Mouse (Mus musculus) fibroblast of lung, adult 2 months (primary cell): Measurements from ENCODE around the gene Suclg2.

Source experiments
- DNase-seq: peaks from one replicate; pipeline ENCODE4 v3.0.0-alpha.2; 2011; ENCODE audit warnings: low read depth

The Suclg2 gene

DNA sequence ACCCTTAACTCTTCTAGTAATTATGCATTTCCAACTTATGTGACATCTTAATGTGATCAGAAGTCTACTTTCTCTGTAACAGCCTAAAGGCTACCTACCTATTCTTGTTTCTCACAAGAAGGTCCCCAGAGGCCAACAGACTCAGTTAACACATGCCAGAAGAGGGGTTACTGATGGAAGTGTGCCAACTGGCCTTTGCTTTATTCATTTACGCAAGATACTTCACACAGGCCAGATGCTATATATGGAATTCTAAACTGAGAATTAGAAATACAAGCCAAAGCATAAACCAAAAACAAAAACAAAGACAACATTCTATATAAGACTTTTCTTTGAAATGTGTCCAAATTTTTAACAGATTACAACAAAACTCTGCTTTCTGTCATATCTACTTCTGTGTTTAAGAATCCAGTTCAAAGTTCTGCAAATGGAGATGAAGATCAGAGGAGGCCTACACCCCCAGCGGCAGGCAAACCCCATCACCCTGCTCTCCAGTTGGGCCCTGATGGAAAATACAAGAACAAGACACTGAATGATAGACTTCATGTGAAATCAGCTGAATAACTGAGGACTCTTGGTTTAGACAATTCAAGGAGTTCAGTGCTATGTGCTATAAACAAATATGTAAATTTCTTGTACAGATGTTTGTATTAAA lies 155.1 kb downstream of the Suclg2 start:
- no peak for DNase-seq

- no peak for DNase-seq
These were observed 162.3 kb downstream of the Suclg2 start for GRCm38 (mm10) chr6:95556320-95556719.

DNA sequence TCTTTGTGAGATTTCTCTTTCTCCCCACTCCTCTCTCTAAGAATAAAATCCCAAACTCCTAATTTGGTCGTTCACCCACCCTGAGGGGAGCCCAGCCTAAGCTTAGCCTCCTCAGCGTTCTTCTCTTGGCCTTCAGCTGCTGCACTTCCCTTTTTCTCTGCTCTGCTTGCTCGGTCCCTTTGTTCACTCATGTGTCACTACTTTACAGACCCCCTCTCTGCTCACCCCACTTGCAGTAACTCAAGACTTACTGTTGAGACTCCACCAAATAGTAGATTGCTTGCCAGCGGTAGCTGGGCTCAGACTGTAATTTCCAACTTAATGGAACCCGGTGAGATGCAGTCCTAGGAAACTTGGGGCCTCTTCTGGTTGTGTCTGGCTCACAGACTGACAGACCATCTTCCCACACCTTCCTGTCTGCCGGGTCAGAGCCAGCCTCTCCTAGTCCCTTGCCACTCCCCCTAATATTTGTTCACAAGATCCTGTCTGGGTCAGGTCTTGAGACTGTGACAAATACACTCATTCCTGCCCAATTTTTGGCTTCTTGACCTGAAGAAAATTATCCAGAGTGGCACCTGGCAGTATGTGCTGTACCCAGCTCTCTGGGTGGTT lies 166.2 kb downstream of the Suclg2 start:
- DNase-seq, result no peak

DNA sequence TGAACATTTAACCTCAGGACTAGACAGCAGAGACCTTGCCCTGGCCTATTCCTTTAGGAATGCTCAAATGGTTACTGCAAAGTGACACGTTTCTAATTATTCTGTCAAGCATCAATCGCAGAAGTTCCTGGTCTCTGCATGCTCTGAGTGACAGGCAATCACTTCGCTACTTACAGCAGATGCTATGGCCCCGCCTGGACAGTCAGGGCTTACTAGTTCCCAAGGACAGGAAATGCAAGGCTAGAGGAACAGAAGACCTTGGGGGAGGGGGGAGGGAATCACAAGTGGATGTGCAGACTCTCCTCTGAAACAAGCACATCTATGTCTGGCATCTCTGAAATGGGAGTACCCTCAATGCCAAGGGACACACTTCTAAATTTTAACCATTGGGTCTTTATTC lies 167.6 kb downstream of the Suclg2 start:
- no peak for DNase-seq

DNA sequence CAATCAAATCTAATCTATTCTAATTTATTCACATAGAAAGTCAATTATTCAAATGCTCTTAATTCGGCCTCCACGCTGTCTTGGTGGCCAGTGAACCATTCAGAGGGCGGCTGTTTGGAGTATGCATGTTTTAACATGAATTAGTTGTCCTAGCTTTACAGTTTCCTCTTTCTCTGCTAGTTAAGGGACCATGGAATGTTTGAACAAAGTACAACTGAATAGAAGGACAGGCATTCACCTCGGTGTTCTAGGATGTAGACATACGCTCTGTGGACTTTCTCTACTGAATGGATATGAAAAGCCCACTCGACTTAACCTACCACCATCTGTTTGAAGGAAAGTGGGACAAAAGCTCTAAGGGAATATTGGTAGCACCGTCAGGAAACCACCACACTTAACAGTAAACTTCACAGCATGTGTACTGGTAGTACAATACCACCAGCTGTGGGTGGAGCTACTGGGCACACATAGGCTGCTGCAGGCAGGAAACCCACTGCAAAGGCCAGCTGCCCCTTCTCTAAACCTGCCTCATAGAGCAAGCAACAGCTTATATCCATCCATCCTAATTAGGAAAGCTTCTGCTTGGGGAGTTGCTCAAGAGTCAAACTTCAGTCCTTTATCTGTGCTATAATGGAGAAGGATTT lies 172.3 kb downstream of the Suclg2 start:
- DNase-seq, result no peak

DNA sequence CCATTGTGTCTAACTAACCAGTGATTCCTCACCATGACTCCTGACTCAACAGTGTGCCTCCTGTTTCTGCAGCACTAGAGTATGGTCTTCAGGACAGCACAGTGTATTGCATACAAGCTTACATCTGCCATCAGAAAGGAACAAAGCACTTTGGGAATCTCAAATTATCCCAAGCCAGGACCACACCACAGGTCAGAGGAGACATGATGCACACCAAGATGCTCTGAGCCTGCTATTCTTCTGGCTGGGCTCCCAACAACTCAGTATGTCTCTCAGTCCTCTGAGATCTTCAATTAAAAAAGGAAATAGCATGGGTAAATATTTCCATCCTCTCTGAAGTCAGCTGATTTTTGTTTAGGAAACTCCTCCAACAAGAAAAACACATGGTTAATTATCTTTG lies 172.9 kb downstream of the Suclg2 start:
- no peak for DNase-seq

- no peak for DNase-seq
These were observed 173.3 kb downstream of the Suclg2 start for GRCm38 (mm10) chr6:95545296-95545695.

DNA sequence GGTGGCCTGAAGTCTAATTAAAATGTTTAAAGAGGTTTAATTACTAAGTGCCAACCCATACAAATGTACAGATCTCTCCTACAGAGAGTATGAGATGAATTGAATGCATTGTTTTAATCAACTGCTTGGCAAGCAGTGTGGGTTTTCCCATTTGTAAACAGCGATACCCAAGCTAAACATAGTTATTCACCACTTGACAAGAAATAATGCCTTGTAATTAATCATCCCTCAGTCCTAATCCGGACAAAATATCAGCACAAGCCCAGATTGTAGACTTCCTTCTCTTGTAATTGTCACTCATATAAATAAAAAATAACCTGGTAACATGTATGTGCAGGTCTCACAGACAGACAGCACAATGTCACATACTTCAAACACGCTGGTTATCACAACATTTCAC lies 183.4 kb downstream of the Suclg2 start:
- no peak for DNase-seq

- DNase-seq, result no peak
These were observed 198.8 kb downstream of the Suclg2 start for GRCm38 (mm10) chr6:95519846-95520245.

DNA sequence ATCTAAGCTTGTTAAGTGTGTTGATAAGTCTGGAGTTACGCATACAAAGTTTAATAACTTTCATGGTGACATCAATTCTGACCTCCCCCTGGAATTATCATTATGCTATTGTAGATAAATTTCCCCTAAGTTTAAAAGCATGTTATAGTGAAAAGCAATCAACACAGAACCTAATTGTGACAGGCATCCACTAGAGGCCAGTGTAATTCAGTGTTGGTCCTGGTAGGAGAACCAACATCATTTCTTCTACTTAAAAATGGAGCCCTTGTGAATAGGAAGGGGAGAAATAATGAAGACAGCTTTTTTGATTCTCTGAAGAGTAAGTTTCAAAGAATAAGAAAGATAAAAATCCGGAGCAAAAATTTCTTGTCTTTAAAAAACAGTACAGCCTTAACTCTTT lies 200.2 kb downstream of the Suclg2 start:
- DNase-seq, result no peak

DNA sequence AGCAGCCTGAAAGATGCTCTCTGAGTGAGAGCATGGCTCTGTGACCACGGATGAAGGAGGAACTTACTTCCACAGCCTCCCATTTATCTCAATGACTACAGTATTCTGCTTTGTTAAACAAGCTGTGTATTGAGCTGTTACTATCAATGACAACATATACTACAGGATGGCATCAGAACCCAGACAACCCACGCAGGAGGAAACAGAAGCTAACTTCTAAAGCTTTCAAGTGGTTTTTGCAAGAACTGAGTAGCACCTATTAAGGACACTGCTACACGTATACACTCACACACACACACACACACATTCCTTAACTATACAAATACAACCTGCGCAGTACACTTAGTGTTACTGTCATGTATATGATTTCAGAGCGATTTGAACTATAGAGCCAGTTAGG lies 202.9 kb downstream of the Suclg2 start:
- DNase-seq, result no peak

DNA sequence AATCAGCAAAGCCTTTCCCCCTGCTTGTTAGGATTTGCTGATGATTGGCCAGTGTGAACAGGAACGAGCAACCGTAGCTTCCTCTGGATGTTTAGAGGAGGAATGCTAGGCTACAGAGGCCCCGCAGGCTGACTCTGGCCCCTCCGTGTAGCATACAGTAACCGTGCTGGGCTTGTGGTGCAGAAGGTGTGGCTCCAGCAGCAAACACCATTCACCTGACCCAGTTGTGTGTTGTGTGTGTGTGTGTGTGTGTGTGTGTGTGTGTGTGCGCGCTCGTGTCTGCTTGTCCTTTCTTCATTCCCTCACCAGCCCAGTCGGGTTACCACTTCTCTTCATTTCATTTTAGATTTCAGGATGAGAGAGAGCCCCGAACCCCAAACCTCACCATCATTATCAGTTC lies 203.9 kb downstream of the Suclg2 start:
- no peak for DNase-seq

GRCm38 (mm10) chr6:95511689-95512088 lies 206.9 kb downstream of the Suclg2 start:
- DNase-seq, result peak; percentile 16

DNA sequence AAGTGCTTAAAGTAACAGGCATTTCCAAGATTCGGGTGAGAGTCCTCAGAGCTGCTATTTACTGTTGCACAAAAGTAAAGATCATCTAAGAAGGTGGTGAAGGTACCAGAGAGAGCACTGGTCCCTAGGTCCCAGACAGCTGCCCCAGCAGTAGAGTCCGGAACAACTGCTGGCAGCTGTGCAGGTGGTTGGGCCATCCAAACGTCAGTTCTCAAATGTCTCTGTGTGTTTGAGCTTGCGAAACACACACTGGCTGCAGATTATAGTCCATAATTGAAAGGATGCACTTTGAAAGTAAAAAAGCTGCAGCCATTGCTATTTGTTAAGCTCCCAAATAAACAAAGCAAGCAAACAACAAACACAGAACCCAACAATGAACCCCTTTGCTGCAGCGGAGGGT lies 217.8 kb downstream of the Suclg2 start:
- DNase-seq, result no peak

- DNase-seq, result no peak
These were observed 219.0 kb downstream of the Suclg2 start for GRCm38 (mm10) chr6:95499639-95500038.

DNA sequence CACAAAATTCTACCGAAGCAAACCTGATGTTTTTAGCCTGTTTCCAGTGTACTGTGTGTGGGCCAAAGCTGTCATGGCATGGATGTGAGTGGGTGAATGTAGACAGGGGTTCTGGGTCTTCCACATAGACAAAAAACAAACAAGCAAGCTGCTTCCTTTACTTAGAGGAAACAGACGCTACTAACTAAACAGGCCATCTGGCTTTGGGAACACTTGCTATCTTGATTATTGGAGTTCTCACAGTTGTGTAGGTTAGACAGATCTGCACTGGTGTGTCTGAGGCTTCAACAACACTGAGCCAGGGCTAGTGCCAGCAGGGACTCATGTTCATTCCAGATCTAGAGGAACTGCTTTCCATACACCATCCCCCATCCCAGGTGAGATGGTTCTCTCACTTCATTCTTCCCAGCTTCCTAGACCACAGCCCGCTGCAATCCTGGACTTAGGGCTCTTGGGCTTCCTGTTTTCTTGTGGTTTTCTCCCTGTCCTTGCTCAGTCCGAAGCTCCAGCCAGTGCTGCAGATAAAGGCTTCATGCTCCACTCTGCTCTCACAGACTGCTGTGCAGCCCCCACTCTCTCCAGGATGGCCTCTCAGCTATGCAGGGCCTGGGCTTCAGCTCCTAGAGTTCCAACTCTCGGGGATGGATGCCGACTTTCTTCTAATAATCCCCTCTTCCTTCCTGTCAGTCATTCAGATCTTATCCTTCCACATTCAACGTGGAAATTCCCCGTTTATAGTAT lies 226.2 kb downstream of the Suclg2 start:
- DNase-seq, result no peak

DNA sequence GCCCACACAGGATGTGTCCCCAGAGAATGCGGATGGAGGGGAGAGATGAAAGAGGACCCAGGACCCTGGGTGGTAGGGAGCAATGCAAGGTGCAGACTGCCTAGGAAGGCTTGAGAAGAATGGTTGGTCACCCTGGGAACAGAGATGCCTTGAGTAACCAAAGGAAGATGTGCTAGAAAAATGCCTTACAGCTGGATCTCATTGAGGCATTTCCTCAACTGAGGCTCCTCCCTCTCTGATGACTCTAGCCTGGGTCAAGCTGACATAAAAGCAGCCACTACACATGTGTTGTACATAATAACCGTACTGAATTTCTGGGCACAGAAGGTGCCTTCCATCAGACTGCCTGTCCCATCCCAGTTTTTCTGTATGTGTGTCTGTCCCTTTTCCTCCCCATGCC lies 227.6 kb downstream of the Suclg2 start:
- no peak for DNase-seq

DNA sequence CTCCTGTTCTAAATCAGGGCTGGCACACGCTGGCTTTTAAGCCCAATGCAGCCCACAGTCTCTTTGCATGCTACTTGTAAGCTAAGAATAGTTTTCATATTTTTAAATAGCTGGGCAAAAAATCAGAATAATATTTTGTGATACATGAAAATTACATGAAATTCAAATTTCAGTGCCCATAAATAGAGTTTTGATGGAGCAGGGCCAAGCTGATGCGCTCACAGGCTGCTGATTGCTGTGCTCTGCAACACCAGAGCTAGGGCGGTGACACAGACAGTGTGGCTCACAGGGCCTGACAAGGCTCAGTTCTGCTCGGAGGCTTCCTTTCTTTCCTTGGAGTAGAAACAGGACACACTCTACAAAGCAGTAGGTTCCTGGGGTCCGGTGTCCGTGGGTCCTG lies 232.8 kb downstream of the Suclg2 start:
- no peak for DNase-seq

- peak; percentile 19 for DNase-seq
These were observed 234.3 kb downstream of the Suclg2 start for GRCm38 (mm10) chr6:95484183-95484818.

GRCm38 (mm10) chr6:95483686-95484085 lies 234.9 kb downstream of the Suclg2 start:
- DNase-seq, result no peak

DNA sequence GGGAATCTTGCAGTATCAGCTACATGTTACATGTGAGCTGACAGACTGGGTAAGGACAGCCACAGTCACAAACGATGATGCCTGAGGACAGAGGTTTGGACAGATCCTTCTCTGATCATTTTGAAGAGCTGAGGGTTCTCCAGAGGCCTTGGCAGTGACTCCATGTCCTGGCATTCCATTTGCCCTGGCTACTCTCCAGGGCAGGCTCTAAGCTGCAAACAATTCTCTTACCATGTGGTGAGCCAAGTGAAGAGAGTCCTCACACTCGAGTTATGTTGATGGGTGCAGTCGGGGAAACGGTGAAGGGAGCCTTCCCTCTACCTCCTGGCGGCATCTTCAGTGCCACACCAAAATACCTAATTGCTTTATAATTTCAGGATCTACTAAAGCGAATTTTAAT lies 235.5 kb downstream of the Suclg2 start:
- no peak for DNase-seq

- no peak for DNase-seq
These were observed 238.8 kb downstream of the Suclg2 start for GRCm38 (mm10) chr6:95479801-95480200.
